Mouse (Mus musculus) G1E (cell line): ENCODE results near the gene Snrnp25. TPM values are rescaled to one million over a fixed set of nuclear protein-coding genes. Genes with fewer than 3 reads are reported as not detected.

Experiments used
- ATAC-seq: 2 replicates; pipeline ENCODE4 v1.8.0; 2016; ENCODE audit warnings: mild to moderate bottlenecking; ENCODE audit not compliant: insufficient number of reproducible peaks, poor library complexity, low FRiP score, severe bottlenecking; ENCODE audit errors: extremely low read depth
- DNase-seq: peaks from one replicate; pipeline ENCODE4 v3.0.0; 2012; ENCODE audit warnings: low spot score
- H3K27me3 ChIP-seq: 2 replicates; pipeline ENCODE4 v1.6.1; 2012; ENCODE audit warnings: mild to moderate bottlenecking, low read length, inconsistent platforms; ENCODE audit not compliant: insufficient read depth
- H3K36me3 ChIP-seq: replicated peaks from 2 replicates; pipeline ENCODE3; 2012; ENCODE audit warnings: mild to moderate bottlenecking, inconsistent platforms
- H3K4me1 ChIP-seq: 2 replicates; pipeline ENCODE4 v1.6.1; 2012; ENCODE audit warnings: low read depth, low read length, inconsistent platforms, mixed read lengths; ENCODE audit not compliant: insufficient read depth
- H3K4me3 ChIP-seq: 2 replicates; pipeline ENCODE4 v1.5.1; 2012; ENCODE audit warnings: low read depth, mild to moderate bottlenecking, inconsistent platforms, low read length, moderate library complexity, mixed read lengths
- H3K9me3 ChIP-seq: replicated peaks from 2 replicates; pipeline ENCODE4 v1.6.1; 2012; ENCODE audit warnings: inconsistent platforms
- CTCF ChIP-seq: IDR thresholded peaks from 2 replicates; pipeline ENCODE4 v1.5.1; 2012; ENCODE audit warnings: low read depth, low read length, inconsistent platforms, mixed read lengths
- GATA1 ChIP-seq: IDR thresholded peaks from 2 replicates; pipeline ENCODE4 v1.6.1; 2012; ENCODE audit warnings: borderline replicate concordance, low read length, inconsistent platforms, mixed read lengths
- GATA2 ChIP-seq: IDR thresholded peaks from 2 replicates; pipeline ENCODE4 v1.6.1; 2012; ENCODE audit warnings: low read depth, low read length, inconsistent platforms, borderline replicate concordance
- POLR2AphosphoS5 ChIP-seq: IDR thresholded peaks from 2 replicates; pipeline ENCODE4 v1.6.1; 2012; ENCODE audit warnings: low read depth, low read length, inconsistent platforms; ENCODE audit not compliant: insufficient replicate concordance
- TAL1 ChIP-seq: conservative IDR thresholded peaks from 2 replicates; pipeline ENCODE4 v1.6.1; 2012; ENCODE audit warnings: low read depth, low read length, inconsistent platforms, mixed read lengths
- polyA plus RNA-seq: library from polyadenylated mRNA; stranded (reverse); fragments of >175 nt; gene quantifications from 2 replicates; pipeline ENCODE4 v1.2.3, GENCODE M21; 2012
- total RNA-seq, 2 experiments: library from RNA; stranded (forward) in 1 of 2; stranded (reverse) in 1 of 2; fragments of 200-1000 nt in 1 of 2; fragments of >200 nt in 1 of 2; fragmentation: Nextera tagmentation in 1 of 2; gene quantifications; 2 replicates each; pipeline ENCODE4 v1.2.3; 2014 to 2017

Snrnp25 gene
- total and polyA plus RNA-seq, 3 experiments: 9.2 to 68.7 (median 65.6) TPM

- peaks cover 88% of the 10 kb centered on the region for H3K36me3 ChIP-seq
- DNase-seq (no peak), ATAC-seq (no peak)
- H3K4me3 ChIP-seq: no peak overlapping the region
- no peaks in the 10 kb centered on the region for H3K9me3 ChIP-seq
- peaks cover 72% of the 10 kb centered on the region for H3K4me1 ChIP-seq
- H3K27me3 ChIP-seq: no peaks in the 10 kb centered on the region
- TF ChIP-seq GATA2 (no peak), GATA1 (no peak), POLR2AphosphoS5 (no peak), TAL1 (no peak), CTCF (no peak)
These were observed 38.2 kb downstream of the Snrnp25 start for GRCm38 (mm10) chr11:32243205-32243955.

- peaks cover 67% of the 10 kb centered on the region for H3K4me1 ChIP-seq
These were observed 38.8 kb downstream of the Snrnp25 start for GRCm38 (mm10) chr11:32244064-32244463.

GRCm38 (mm10) chr11:32244617-32245016, 39.4 kb downstream of the Snrnp25 start:
- no peaks in the 10 kb centered on the region for H3K9me3 ChIP-seq
- H3K4me3 ChIP-seq: no peak overlapping the region
- ATAC-seq (no peak), DNase-seq (no peak)
- peaks cover 88% of the 10 kb centered on the region for H3K36me3 ChIP-seq
- peaks cover 70% of the 10 kb centered on the region for H3K4me1 ChIP-seq
- H3K27me3 ChIP-seq: no peaks in the 10 kb centered on the region
- TF ChIP-seq CTCF (no peak), GATA2 (no peak), GATA1 (no peak), TAL1 (no peak)

More at GRCm38 (mm10) chr11:32244064-32244463, 38.8 kb downstream of the Snrnp25 start:
- Histone ChIP-seq H3K4me3 (no peak overlapping the region), H3K9me3 (no peaks in the 10 kb centered on the region), H3K36me3 (peaks cover 87% of the 10 kb centered on the region), H3K27me3 (no peaks in the 10 kb centered on the region)
- TF ChIP-seq POLR2AphosphoS5: no peak
- TF ChIP-seq GATA2: no peak
- no peak for TF ChIP-seq TAL1
- DNase-seq (no peak), ATAC-seq (no peak)

GRCm38 (mm10) chr11:32245614-32246013, 40.4 kb downstream of the Snrnp25 start:
- Histone ChIP-seq H3K27me3 (no peaks in the 10 kb centered on the region), H3K9me3 (no peaks in the 10 kb centered on the region), H3K36me3 (peaks cover 87% of the 10 kb centered on the region), H3K4me1 (peaks cover 78% of the 10 kb centered on the region), H3K4me3 (peak overlapping the region; percentile 14; the same call in 1 of the 2 replicates)
- ATAC-seq (peak; percentile 94), DNase-seq (peak; percentile 79)
- TF ChIP-seq TAL1: peak; percentile 100
- peak; percentile 86 for TF ChIP-seq GATA2
- no peak for TF ChIP-seq GATA1
- no peak for TF ChIP-seq CTCF

- Histone ChIP-seq H3K9me3 (no peaks in the 10 kb centered on the region), H3K36me3 (peaks cover 83% of the 10 kb centered on the region), H3K27me3 (no peaks in the 10 kb centered on the region), H3K4me1 (peaks cover 92% of the 10 kb centered on the region), H3K4me3 (no peak overlapping the region)
- DNase-seq: no peak
- TF ChIP-seq CTCF (no peak; the same call in 1 of the 2 replicates), TAL1 (no peak), GATA1 (no peak), GATA2 (no peak), POLR2AphosphoS5 (no peak)
- ATAC-seq: no peak
These were observed 41.9 kb downstream of the Snrnp25 start for GRCm38 (mm10) chr11:32247068-32247467.

GRCm38 (mm10) chr11:32248350-32248749, 43.1 kb downstream of the Snrnp25 start:
- TF ChIP-seq GATA2: no peak
- no peak for TF ChIP-seq GATA1
- no peak for TF ChIP-seq CTCF
- no peak for TF ChIP-seq TAL1
- TF ChIP-seq POLR2AphosphoS5: no peak
- Histone ChIP-seq H3K4me3 (no peak overlapping the region), H3K9me3 (no peaks in the 10 kb centered on the region), H3K36me3 (peaks cover 83% of the 10 kb centered on the region), H3K4me1 (peaks cover 89% of the 10 kb centered on the region), H3K27me3 (no peaks in the 10 kb centered on the region)
- ATAC-seq (no peak), DNase-seq (no peak)
